Mouse (Mus musculus): ENCODE measurements around the gene Slc11a1. TPM values are rescaled to one million over a fixed set of nuclear protein-coding genes. Genes with fewer than 3 reads are reported as not detected.
"Not testable (repeated sequence)": the region's sequence is repeated elsewhere in the genome, so short reads cannot be mapped to it uniquely, and the experiment has no call there.

Gene Slc11a1
- polyA plus RNA-seq, 1 experiment from 2014 or later = 1.8 TPM

DNA sequence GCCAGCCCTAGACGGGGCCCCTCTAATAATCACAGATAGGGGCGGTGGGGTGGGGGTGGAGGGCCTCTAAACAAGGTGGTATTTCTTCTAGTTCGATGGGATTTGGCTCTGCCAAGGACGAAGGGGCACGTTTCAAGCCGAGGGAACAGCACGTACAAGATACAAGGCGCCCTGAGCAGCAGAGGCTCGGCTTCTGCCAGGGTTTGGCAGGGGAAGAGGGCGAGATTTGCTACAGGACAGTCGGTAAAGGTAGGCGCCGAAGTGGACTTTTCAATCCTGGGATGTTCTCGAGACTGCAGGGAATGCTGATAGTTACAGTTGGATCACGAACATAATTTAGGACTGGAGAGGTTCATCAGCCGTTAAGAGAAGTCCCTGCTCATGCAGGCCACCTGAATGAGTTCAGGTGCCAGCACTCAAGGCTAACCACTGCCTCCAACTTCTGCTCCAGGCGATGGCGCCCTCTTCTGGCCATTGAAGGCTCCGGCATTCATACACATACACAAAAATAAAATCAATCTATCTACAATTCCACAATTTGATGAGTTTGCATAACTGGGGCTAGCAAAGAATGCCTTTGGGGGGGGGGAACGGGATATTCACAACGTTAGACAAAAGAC, 15.4 kb downstream of the Slc11a1 start:
- Histone ChIP-seq H3K9me3 (no peaks in the 10 kb centered on the region), H3K4me2 (peak overlapping the region; percentile 94), H3K27me3 (no peaks in the 10 kb centered on the region), H3K36me3 (peaks cover 22% of the 10 kb centered on the region), H3K9ac (peak overlapping the region; percentile 99), H3K4me1 (peaks cover 57% of the 10 kb centered on the region), H3K4me3 (peak overlapping the region; percentile 91), H3K27ac (peak overlapping the region; percentile 98)
- no peak for ATAC-seq (ENCODE audit: insufficient number of reproducible peaks, insufficient read depth, low FRiP score, low TSS enrichment, low read depth)
- 3% methylated on average over 21 of the region's 21 CpGs for WGBS

DNA sequence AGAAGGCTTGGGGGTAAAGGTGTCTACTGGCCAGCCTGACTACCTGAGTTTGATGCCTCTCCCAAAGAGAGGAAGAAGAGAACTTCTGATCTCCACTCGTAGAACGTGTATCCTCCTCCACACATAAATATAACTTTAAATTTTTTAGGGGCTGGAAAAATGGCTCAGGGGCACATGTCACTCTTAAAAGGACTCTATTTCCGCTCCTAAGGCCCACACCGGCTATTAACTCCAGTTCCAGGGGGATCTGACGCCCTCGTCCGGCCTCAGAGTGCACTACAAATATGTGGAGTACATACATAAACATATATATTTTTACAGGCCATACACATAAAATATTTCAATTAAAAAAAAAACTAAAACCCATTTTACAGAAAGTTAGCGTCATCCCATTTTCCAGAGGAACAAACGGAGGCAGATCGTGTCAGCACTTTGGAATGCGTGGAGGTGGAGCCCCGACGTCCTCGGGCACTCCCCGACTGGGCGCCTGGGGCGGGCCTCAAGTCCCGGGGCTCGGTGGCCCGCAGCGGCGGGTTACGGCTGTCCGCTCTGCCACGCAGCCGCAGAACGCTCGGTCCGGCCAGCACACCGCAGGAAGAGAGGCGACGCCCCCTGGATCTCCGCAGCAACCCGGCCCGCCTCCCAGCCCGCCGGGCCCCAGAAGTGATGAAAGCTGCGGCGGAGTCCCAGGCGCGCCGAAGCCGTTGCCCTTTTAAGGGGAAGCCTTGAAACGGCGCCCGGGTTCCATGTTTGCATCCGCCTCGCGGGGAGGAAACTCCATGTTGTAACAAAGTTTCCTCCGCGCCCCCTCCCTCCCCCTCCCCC, 16.1 kb downstream of the Slc11a1 start, which contains the start of gene Ctdsp1:
TSS of gene Ctdsp1 (plus strand) at position 586 of the 825 bp plus-strand sequence.
- peak within 1 kb of the TSS; percentile 98 for H3K27ac ChIP-seq
- peak; percentile 65 for ATAC-seq (ENCODE audit: insufficient number of reproducible peaks, insufficient read depth, low FRiP score, low TSS enrichment, low read depth)
- H3K36me3 ChIP-seq = peaks cover 23% of the 10 kb centered on the region
- no peaks in the 10 kb centered on the region for H3K27me3 ChIP-seq
- peaks cover 57% of the 10 kb centered on the region for H3K4me1 ChIP-seq
- WGBS = 2% methylated on average over 51 of the region's 51 CpGs
- no peaks in the 10 kb centered on the region for H3K9me3 ChIP-seq
- peak within 1 kb of the TSS; percentile 99 for H3K9ac ChIP-seq
- H3K4me2 ChIP-seq = peak within 1 kb of the TSS; percentile 94
- peak within 1 kb of the TSS; percentile 91 for H3K4me3 ChIP-seq

DNA sequence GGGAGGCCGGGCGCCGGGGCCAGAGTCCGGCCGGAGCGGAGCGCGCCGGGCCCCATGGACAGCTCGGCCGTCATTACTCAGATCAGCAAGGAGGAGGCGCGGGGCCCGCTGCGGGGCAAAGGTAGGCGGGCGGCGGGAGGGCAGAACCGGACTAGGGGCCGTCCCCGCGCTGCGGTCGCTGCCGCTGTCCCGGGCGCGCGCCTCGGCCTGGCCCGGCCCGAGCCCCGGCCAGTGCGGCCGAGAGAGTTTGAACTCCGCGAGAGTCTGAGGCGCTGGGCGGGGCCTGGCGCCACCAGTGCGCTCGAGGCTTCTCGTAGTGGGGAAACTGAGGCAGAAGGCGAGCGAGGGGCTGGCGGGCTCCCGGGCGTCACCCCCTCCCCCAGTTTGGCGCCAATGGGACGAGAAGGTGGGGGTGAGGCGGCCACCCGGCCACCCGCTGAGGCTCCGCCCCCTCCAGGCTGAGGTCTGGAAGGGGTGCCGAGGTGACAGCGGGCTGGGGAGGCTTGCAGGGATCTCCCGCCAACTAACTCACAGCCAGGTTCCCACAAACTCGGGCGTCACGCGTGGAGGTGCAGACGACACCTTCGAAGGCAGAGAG, 16.9 kb downstream of the Slc11a1 start:
- H3K27ac ChIP-seq = peak overlapping the region; percentile 98
- peaks cover 58% of the 10 kb centered on the region for H3K4me1 ChIP-seq
- H3K9me3 ChIP-seq = no peaks in the 10 kb centered on the region
- peak overlapping the region; percentile 99 for H3K9ac ChIP-seq
- H3K27me3 ChIP-seq = no peaks in the 10 kb centered on the region
- peaks cover 23% of the 10 kb centered on the region for H3K36me3 ChIP-seq
- peak overlapping the region; percentile 91 for H3K4me3 ChIP-seq
- ATAC-seq (ENCODE audit: insufficient number of reproducible peaks, insufficient read depth, low FRiP score, low TSS enrichment, low read depth) = 0 out of 2 replicates have a peak, but pooled peaks have one; percentile 5
- WGBS = under 1% methylated on average over 55 of the region's 63 CpGs
- peak overlapping the region; percentile 94 for H3K4me2 ChIP-seq

DNA sequence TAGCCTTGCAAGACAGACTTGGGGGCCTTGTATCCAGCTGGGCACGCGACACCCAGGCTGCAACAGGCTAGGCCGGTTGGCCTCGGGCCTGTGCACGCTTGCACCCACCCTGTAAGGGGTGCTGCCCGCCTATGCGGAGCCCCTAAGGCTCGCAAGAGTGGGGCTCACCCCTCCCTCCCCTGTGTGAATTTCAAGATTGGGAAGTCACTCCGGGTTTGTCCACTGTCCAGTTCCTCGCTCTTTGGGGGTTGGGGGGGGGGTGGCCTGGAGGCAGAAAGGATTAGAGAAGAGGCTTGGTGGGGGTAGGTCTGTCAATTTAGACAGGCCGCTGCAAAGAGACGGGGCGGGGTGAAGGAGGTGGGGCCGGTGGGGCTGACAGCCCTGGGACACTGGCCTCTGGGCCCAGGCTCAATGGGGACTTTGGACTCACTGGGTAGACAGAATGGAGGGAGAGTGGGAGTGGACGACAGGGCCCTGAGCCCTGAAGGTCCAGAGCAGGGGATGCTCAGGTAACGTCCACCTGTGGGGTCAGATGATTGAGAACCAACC, 17.5 kb downstream of the Slc11a1 start:
- 2% methylated on average over 16 of the region's 16 CpGs for WGBS
- H3K9me3 ChIP-seq = no peaks in the 10 kb centered on the region
- peak overlapping the region; percentile 99 for H3K9ac ChIP-seq
- no peak; the same call in 1 of the 2 replicates for ATAC-seq (ENCODE audit: insufficient number of reproducible peaks, insufficient read depth, low FRiP score, low TSS enrichment, low read depth)
- peak overlapping the region; percentile 98 for H3K27ac ChIP-seq
- H3K4me2 ChIP-seq = peak overlapping the region; percentile 94
- H3K27me3 ChIP-seq = no peaks in the 10 kb centered on the region
- H3K4me1 ChIP-seq = peaks cover 55% of the 10 kb centered on the region
- H3K4me3 ChIP-seq = peak overlapping the region; percentile 91
- peaks cover 23% of the 10 kb centered on the region for H3K36me3 ChIP-seq

DNA sequence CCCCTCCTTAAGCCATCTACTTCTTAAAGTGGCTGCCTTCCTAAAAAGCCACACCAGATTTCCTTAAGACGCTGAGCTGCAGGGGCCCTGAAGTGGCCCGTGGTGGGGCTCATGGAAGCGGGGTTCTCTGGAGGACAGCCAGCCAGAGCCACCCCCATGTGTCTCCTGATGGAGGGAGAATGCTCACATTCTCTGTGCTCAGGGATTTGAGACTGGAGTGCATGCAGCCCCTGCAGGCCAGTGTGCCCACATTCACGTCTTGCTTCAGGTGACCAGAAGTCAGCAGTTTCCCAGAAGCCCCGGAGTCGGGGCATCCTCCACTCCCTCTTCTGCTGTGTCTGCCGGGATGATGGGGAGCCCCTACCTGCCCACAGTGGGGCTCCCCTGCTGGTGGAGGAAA, 18.0 kb downstream of the Slc11a1 start:
- peaks cover 50% of the 10 kb centered on the region for H3K4me1 ChIP-seq
- H3K27ac ChIP-seq = peak overlapping the region; percentile 98
- peak overlapping the region; percentile 94 for H3K4me2 ChIP-seq
- ATAC-seq (ENCODE audit: insufficient number of reproducible peaks, insufficient read depth, low FRiP score, low TSS enrichment, low read depth) = no peak
- H3K9me3 ChIP-seq = no peaks in the 10 kb centered on the region
- H3K27me3 ChIP-seq = no peaks in the 10 kb centered on the region
- WGBS = 42% methylated on average over 7 of the region's 7 CpGs
- peaks cover 23% of the 10 kb centered on the region for H3K36me3 ChIP-seq
- H3K9ac ChIP-seq = peak overlapping the region; percentile 99
- peak overlapping the region; percentile 91 for H3K4me3 ChIP-seq

DNA sequence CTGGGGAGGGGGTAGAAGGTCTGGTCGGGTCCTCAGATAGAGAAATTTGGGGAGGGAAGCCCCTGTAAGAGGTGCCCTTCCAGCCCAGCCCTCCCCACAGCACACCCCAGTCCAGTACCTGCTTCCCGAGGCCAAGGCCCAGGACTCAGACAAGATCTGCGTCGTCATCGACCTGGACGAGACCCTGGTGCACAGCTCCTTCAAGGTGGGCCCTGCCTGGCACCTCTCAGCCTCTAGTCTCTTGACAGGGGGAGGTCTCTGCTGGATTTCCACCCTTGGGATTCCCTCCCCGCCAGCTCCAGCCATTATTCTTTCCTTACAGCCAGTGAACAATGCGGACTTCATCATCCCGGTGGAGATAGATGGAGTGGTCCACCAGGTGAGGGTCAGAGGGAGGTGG, 18.7 kb downstream of the Slc11a1 start:
- Histone ChIP-seq H3K27me3 (no peaks in the 10 kb centered on the region), H3K27ac (no peak overlapping the region), H3K9ac (peak overlapping the region; percentile 99; the same call in 1 of the 2 replicates), H3K4me1 (peaks cover 48% of the 10 kb centered on the region), H3K4me2 (peak overlapping the region; percentile 94; the same call in 1 of the 2 replicates), H3K9me3 (no peaks in the 10 kb centered on the region), H3K4me3 (peak overlapping the region; percentile 91; the same call in 1 of the 2 replicates), H3K36me3 (peaks cover 23% of the 10 kb centered on the region)
- ATAC-seq (ENCODE audit: insufficient number of reproducible peaks, insufficient read depth, low FRiP score, low TSS enrichment, low read depth) = no peak
- 90% methylated on average over 9 of the region's 9 CpGs for WGBS

DNA sequence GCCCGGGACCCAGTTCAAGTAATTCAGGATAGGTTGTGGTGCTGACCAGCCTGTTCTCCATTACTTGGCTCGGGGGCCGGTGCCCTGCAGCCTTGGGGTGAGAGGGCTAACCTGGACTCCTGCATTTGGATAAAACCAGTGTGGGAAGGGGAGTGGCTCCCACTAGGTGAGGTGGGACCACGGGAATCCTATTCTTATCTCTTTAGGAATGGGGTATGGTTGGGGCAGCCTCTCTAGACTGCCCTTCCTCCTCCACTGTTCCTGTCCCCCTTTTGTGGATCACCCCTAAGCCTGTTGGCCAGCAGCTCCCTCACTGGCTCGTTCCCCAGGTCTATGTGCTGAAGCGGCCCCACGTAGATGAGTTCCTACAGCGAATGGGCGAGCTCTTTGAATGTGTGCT, 19.3 kb downstream of the Slc11a1 start:
- Histone ChIP-seq H3K9ac (no peak overlapping the region), H3K4me2 (no peak overlapping the region), H3K36me3 (peaks cover 23% of the 10 kb centered on the region), H3K27ac (peak overlapping the region; percentile 16; the same call in 1 of the 2 replicates), H3K9me3 (no peaks in the 10 kb centered on the region), H3K27me3 (no peaks in the 10 kb centered on the region), H3K4me3 (no peak overlapping the region), H3K4me1 (peaks cover 42% of the 10 kb centered on the region)
- 94% methylated on average over 9 of the region's 9 CpGs for WGBS
- ATAC-seq (ENCODE audit: insufficient number of reproducible peaks, insufficient read depth, low FRiP score, low TSS enrichment, low read depth) = no peak

DNA sequence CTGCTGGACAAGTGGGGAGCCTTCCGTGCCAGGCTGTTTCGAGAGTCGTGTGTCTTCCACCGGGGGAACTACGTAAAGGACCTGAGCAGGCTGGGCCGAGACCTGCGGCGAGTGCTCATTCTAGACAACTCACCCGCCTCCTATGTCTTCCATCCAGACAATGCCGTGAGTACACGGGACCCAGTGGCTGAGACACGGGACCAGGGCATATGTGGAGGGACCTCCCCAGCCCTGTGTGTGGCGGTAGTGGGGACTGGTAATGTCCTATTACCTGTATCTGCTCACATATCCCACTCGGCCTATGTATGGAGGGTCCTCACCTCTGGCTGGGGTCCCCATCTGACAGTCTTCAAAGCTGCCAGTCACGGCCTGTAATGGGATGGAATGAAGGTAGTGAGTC, 19.9 kb downstream of the Slc11a1 start:
- H3K27ac ChIP-seq = no peak overlapping the region
- no peaks in the 10 kb centered on the region for H3K9me3 ChIP-seq
- peaks cover 37% of the 10 kb centered on the region for H3K4me1 ChIP-seq
- H3K27me3 ChIP-seq = no peaks in the 10 kb centered on the region
- ATAC-seq (ENCODE audit: insufficient number of reproducible peaks, insufficient read depth, low FRiP score, low TSS enrichment, low read depth) = no peak
- H3K4me3 ChIP-seq = no peak overlapping the region
- H3K36me3 ChIP-seq = peaks cover 23% of the 10 kb centered on the region
- H3K9ac ChIP-seq = no peak overlapping the region
- 91% methylated on average over 15 of the region's 15 CpGs for WGBS
- H3K4me2 ChIP-seq = no peak overlapping the region

DNA sequence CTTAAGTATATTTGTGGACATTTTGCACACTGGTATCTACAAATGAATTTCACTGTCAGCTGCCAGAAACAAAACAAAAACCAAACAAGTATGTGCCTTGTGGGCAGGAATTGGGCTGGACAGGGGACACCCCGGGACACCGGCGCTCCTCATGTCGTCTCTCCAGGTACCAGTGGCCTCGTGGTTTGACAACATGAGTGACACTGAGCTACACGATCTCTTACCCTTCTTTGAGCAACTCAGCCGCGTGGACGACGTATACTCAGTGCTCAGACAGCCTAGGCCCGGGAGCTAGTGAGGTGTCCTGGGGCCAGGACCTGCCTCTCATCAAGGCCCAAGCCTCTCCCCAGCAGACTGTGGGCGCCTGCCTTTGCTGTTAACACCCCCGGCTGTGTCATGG, 20.3 kb downstream of the Slc11a1 start:
- Histone ChIP-seq H3K9ac (no peak overlapping the region), H3K36me3 (peaks cover 23% of the 10 kb centered on the region), H3K4me3 (no peak overlapping the region), H3K9me3 (no peaks in the 10 kb centered on the region), H3K4me2 (no peak overlapping the region), H3K4me1 (peaks cover 33% of the 10 kb centered on the region), H3K27me3 (no peaks in the 10 kb centered on the region), H3K27ac (no peak overlapping the region)
- ATAC-seq (ENCODE audit: insufficient number of reproducible peaks, insufficient read depth, low FRiP score, low TSS enrichment, low read depth) = no peak
- WGBS = 90% methylated on average over 13 of the region's 13 CpGs

DNA sequence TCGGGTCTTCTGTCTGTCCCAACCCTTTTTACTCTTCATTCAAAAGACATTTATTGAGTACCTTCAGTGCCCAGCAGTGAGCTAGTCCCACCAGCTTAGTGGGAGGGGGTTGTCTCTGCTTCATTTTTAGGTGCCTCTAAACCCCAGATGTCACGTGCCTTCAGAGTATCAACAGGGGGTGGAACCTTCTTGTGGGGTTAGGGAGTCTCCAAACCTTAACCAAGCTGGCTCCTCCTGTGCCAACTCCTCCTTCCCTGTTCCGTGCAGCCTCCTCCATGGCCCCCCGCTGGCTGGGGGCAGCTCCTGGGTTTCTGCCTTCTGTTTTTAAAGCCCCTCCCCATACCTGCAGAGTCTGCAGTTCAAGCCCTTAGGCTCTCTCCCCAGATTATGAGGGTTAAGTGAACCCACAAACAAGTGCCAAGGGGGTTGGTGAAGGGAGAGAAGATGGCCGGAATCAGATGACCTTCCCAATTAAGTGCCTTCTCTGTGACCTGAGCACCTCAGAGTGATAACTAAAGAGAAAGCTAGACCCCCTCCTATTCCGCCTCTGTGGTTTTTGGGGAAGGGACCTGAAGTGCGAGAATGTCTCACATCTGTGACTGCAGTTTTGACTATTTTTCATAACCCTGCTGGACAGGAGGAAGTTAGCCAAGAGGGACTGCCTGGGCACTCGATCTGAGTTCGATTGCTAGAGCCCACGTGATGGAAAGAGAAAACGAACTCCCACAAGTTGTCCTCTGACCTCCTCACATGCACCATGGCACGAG, 21.6 kb downstream of the Slc11a1 start:
- not testable (repeated sequence) for H3K9me3 ChIP-seq
- ATAC-seq (ENCODE audit: insufficient number of reproducible peaks, insufficient read depth, low FRiP score, low TSS enrichment, low read depth) = peak; percentile 1; the same call in 1 of the 2 replicates

More for the DNA sequence above, 21.6 kb downstream of the Slc11a1 start:
- Histone ChIP-seq H3K4me2 (peak overlapping the region; percentile 80), H3K9ac (peak overlapping the region; percentile 66; the same call in 1 of the 2 replicates), H3K36me3 (peaks cover 23% of the 10 kb centered on the region), H3K4me3 (peak overlapping the region; percentile 46), H3K27ac (peak overlapping the region; percentile 93), H3K4me1 (peaks cover 25% of the 10 kb centered on the region)
- 6% methylated on average over 12 of the region's 12 CpGs for WGBS
- not testable (repeated sequence) for H3K27me3 ChIP-seq
